Mouse (Mus musculus) urinary bladder, postnatal 10 days (tissue): ENCODE results near the gene Snrnp40.

Experiments
- DNase-seq: peaks from one replicate; pipeline ENCODE4 v3.0.0; 2022; ENCODE audit warnings: low spot score

The Snrnp40 gene

DNA sequence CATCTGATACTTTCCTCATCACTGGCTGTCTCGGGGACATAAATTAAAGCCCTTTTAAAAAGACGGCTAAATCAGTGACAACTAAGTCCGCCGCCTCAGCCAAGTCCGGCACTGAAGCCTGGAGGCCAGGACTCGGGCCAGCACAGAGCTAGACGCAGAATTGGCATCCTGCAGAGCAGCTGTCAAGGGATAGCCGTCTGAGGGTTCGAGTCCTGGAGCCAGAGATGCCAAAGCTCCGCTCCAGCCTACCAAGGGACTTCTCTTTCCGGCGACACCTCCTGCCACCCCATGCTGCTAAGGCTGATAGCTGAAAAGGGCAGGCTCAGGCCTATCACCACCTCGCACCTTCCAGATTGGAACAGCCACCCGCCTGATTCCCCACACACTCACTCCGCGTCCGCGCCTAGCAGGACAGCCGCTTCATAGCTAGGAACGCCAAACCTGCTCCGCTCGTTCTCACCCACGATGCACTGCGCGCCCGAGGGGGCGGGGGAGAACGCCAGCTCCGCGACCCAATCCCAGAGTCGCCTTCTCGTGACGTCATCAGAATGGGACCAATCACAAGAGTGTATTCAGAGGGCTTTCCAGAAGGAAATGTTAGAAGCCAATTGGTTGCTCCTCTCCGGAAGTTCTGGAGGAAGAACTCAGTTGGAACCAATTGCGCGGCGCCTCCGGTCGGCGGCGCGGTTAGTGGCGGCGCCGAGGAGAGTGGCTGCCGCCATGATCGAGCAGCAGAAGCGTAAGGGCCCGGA, at the start of gene Snrnp40, which contains the start of gene Zcchc17:
TSS of gene Snrnp40 (plus strand) at position 647 of the 752 bp plus-strand sequence.
TSS of gene Zcchc17 (minus strand) at position 458 of the 752 bp plus-strand sequence.
- DNase-seq, result peak; percentile 98

DNA sequence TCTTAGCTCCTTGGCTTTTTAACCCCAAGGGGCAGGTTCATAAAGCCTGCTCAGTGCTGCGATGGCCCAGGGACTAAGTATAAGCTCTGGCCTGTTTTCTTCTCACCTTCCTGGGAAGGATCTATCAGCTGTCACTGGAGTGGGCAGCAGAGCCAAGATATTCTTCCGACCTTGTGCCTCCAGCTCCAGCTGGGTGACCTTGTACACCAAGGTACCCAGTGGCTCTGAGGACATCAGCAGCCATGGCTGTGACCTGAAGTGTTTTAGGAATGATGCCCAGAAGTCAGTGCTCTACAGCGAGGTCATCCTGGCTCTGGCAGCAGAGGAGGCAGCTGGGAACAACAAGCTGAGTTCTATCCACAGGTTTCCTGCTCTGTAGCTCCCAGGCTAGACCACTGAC, 47.4 kb upstream of the Snrnp40 start:
- no peak for DNase-seq

DNA sequence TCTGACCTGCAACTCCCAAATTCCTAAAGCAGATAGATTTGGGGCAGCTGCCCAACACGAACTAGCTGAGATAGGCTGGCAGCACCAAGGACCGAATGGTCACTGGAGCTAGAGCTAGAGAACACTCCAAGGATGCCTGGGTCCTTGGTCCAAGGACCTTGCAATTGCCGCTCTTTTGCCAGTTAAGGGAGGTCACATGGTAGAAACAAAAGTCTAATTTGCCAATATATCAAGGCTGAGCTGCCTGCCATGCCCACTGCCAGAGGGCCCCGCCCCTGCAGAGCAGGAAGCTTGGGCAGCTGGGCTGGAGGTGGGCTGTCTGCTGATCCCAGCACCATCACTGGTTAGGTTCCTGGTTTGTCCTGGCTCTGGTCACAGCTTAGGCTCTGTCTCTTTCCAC, 46.4 kb upstream of the Snrnp40 start:
- DNase-seq, result no peak

DNA sequence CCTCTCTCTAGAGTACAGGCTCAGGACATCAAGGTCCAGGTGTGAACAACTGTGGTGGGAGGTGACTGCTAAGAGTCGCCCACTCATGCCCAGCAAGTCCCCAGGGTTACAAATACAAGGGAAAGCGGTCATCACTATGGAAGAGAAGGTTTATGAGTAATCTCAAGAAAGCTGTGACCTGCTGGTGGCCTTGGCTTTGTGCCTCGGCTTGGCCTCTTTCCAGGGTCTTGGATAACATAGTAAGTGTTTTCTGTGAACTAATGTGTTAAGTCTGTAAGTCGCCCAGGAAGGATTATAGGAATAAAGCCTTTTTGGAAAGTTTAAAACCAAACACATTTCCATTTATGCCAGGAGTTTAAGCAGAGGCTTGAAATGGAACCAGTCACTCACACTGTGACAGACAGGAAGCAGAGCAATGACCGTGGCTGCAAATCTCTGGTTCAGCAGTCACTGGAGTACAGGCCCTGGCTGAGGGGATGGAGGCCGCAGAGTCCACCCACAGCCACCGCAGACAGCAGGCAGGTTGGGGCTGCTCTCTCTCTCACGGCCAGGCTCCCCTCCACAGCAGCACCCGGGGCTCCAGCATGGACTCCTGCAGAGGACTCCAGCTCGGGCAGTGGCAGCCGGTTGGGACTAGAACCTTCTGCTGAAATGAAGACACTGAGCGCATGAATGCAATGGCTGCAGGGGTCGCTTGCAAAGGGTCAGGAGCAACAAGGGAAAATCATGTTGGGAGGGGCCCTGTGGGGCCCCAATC, 44.0 kb upstream of the Snrnp40 start:
- DNase-seq, result no peak

DNA sequence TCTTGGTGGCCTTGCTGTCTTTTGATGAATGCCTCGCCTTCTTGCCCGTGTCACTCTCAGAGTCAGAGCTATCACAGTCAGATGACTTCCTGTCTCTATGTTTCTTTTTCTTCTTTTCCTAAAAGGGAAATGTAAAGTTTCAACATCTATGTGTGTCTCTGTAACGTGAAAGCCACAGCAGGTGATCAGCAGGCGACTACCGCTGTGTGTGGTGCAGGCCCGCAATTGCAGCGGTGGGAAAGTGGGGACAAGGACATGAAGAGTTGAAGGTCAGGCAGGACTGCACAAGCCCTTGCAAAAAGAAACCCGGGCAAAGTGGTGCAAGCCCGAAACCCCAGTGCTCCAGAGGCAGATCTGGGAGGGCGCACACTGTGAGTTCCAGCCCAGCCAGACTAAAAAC, 43.2 kb upstream of the Snrnp40 start:
- no peak for DNase-seq

DNA sequence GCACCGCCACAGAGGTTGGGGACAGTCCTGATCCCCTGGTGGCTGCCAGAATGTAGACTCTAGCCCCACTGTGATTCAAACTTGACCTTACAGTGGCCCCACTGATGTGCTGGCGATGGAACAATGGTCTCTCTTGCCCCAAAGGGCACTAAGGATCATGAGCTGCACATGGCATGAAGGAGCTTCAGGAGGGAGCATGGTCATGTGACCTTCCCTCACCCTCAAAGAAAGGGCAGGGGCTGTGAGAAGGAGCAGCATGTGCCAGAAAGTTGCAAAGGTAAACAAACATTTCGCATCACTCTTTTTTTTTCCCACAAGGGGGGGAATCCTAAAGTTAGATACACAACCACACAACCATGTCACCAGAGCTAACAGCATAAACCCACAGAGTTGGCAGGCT, 41.8 kb upstream of the Snrnp40 start:
- DNase-seq, result no peak

DNA sequence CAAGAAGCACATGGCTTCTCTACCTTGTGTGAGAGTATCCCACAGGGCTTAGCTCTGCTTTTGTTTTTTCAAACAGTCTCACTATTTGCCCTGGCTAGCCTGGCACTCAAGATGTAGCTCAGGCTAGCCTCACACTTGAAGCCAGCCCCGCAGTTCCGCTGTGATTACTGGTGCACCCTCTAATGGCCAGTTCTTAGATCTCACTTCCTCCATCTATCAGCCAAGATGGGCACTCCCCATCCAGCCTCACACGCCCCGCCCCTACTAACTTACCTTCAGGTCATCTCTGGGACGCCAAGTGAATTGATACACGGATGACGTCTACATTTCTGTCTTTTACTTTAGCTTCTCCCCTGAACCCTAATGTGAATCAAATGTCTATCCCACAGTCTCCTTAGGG, 40.4 kb upstream of the Snrnp40 start:
- DNase-seq, result no peak

DNA sequence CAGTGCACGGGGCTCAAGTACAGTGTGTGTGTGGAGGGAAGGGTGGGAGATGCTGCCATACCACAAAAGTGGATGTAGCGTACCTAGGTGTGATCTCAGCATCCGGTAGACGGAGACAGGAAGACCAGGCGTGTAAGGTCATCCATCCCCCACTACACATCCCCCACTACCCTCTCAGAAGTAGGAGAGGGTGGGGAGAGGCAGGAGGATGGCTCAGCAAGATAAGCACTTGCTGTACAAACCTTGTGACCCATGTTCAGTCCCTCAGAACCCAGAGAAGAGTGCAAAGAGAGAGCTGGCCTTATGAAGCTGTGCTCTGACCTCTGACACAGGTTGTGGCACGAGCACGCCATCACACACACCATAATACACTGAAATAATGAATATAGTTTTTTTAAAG, 38.3 kb upstream of the Snrnp40 start:
- DNase-seq, result no peak

DNA sequence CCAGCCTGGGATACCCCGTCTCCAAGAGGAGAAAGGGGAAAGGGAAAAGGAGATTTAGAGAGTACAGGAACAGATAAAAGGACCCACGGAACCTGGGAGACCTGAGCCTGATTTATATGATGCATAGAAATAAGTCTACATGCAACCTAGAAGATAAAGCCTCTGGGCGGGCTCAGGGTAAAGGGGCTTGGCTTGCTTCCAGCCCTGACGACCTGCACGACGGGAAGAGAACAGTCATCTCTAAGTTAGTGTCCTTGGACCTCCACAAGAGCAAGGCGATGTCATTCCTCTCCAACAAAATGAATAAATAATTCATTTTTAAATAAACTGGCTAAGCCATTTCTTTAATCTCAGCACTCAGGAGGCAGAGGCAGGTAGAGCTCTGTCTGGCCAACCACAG, 37.4 kb upstream of the Snrnp40 start:
- no peak for DNase-seq

DNA sequence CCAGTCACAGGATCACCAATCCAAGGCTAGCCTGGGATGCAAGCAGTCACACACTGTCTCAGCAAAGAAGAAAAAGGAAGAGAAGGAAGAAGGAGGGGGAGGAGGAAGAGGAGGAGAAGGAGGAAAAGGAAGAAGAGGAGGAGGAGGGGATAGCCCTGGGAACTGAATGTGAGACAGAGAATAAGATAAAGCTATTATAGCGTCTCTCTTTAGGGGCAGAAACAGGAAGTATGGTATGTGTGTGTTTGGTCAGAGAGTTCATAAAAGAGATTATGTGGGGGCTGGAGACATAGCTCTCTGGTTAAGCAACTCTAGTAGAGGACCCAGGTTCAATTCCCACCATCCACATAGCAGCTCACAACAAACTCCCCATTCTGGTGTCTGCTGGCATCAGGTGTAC, 36.8 kb upstream of the Snrnp40 start:
- no peak for DNase-seq

DNA sequence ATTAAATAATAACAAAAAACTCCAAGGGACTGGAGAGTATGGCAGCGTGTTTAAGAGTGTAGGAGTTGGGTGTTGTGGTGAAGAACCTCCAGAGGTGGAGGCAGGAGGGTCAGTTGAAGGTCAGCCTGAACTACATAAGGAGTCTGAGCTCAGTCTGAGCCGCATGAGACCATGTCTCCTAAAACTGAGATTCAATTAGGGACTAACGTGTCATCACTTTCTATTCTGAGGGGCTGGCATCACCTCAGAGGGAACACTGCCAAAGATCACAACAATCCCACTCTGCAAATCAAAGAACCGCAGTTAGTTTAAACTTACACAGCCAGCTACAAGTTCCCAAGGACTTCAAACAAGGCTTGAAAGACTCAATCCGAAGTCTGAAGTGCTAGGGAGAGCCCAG, 36.3 kb upstream of the Snrnp40 start:
- DNase-seq, result no peak

DNA sequence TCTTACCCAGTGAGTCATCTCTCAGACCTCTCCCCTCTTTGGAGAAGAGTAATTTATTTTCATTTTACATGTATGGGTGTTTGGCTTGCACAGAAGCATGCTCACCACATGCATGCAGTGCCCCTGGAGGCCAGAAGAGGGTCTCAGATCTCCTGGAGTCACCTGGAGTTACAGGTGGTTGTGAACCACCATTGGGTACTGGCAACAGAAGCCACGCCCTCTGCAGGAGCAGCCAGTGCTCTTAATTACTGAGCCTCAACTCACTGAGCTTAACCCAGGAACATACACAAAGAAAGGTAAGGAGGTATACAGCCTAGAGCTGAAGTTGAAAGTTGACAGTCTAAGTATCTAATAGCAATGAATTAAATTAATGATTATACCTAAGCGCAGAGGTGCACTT, 34.5 kb upstream of the Snrnp40 start:
- DNase-seq, result no peak

DNA sequence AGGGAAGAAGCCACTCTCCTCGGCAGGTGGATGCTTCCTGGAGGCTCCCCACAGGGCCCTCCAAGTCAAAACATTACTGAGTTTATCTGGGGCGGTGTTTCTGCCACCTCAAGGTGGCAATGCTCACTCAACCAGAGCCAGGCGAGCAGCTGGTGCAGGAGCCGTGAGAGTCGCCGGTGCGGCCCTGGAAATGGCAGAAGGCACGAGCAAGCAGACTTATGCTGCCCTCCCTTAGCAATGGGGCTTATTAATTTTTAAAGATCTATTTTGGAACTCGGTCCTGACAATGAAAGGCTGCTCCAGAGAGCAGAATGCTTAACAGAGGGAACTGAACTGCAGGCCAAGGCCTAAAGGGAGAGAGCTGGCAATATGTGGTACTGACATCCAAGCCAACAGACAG, 32.6 kb upstream of the Snrnp40 start:
- no peak for DNase-seq

DNA sequence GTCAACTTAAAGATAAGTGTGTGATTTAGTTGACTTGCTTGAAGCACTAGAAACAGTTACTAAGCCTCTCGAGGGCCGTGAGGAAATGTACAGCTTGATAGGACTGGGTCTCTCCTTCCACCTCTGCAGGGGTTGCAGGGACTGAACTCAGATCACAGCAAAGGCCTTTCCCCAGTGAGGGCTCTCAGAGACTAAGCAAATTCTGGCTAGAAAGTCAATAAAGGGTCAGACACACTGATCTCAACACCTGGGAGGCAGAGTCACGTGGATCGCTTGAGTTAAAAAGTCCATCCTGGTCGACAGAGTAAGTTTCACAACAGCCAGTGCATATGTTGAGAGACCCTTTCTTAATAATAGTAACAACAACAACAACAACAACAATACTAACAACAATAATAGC, 24.1 kb upstream of the Snrnp40 start:
- no peak for DNase-seq

DNA sequence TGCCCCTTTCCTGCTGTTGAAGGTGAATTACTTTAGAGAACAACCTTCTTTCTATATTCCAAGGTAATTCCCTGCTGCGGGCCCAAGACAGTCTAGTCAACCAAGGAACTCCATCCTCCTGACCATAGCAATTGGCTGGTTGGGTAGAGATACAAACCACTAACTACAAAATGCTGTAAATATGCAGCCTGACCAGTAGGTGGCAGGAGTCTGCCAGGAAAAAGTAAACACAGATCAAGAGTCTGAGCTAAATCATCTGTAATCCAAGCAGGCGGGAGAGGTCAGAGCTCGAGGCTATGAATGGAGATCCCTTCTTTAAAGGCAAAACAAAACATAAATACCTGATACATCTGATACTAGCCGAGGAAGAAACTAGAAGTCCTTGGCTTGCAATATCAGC, 18.2 kb upstream of the Snrnp40 start:
- no peak for DNase-seq

DNA sequence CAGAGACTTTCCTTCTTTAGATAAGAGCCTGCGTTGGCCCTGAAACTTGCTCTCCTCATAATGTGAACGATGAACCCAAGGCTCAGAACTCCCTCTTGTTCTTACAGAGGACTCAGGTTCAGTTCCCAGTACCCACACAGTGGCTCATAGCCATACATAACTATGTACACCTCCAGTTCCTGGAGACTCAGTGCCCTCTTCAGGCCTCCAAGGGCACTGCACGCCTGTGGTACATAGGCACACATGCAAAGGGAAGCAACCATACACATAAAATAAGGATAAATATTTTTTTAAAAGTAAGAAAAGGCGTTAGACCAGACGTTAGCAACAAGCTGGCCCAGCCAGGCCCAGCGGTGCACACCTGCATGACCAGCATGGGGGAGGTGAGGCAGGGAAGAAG, 10.3 kb upstream of the Snrnp40 start:
- DNase-seq, result no peak

DNA sequence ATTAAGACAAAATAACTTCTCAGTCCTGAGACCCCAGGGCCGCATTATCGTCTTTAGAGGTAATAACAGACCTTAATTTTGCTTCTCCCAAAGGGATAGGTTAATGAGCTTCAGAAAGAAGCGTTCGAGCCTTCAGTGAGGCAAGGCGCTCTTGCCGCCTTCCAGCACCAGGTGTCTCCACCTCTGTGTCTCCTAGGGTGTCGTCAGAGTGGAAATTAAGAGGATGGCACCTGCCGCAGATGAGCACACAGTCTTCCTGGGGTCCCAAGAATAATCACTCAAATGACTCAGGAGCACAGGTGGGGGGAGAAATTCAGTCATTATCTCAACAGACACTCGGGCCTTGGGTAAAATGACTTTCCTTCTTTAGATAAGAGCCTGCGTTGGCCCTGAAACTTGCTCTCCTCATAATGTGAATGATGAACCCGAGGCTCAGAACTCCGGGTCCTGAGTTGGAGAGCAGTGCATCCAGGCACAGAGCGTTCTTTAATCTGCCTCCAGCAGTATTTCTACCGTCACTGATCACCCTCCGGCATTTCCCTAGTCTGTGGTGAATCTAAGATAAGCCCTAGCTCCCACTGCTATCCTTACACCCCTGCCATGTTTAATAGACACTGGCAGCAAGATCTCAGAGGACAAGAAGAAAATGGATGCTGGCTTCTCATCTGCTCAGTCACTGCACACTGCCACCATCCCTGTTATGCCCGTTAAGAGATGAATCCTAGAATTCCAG, 9.1 kb upstream of the Snrnp40 start:
- DNase-seq, result no peak

DNA sequence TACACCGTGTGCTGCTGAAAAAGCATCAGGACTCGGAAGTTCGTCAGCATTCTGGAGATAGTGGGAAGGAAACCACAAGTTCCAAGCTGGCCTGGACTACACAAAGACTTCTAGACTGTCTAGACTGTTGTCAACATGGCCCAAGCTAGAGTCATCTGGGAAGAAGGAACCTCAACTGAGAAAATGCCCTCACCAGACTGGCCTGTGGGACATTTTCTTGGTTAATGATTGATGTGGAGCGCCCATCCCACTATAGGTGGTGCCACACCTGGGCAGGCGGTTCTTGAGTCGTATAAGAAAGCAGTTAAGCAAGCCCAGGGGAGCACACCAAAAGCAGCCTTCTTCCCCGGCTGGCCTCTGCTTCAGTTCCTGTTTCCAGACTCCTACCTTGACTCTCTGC, 7.3 kb upstream of the Snrnp40 start:
- DNase-seq, result no peak

DNA sequence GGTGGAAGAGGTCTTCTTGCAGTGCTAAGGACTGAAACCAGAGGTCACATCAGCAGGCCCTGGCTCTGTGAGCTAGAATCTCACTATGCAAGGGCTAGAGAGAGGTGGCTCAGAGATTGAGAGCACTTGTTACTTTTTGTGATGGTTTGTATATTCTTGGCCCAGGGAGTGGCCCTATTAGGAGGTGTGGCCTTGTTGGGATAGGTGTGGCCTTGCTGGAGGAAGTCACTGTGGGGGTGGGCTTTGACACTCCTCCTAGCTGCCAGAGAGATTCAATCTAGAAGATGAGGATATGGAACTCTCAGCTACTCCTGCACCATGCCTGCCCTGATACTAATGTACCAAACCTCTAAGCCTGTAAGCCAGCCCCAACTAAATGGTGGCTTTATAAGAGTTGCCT, 2.0 kb upstream of the Snrnp40 start:
- no peak for DNase-seq

DNA sequence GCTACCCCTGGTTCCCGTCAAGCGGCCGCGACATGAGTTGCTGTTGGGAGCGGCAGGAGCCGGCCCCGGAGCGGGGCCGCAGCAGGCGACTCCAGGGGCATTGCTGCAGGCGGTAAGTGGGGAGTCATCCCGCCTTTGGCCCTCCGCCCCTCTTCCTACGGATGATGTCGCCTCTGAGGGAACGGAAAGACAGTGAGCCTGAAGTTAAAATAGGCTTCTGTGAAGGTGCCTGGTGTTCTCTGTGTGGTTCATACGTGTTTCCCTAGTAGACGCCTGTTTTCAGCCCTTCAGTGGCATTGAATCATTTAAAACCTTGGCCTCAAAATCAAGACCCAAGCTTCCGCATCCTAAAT, 282 bp downstream of the Snrnp40 start:
- DNase-seq, result no peak

DNA sequence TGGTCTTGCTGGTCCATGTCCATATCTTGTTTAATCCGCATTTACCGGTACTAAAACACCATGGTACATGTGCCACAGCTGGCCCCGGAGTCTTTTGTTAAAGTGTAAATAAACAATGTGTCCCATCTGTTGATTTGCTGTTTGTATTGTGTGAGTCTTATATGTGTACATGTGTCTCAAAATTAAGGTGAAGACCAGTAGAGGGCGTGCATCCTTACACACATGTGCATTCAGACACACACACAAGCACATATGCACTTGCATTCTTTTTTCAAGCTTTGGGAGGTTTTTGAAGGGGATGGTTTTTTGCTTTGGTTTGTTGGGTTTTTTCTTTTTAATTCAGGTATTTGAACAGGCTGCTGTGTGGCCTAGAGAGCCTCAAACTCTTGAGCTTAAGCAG, 16.7 kb downstream of the Snrnp40 start:
- DNase-seq, result no peak

DNA sequence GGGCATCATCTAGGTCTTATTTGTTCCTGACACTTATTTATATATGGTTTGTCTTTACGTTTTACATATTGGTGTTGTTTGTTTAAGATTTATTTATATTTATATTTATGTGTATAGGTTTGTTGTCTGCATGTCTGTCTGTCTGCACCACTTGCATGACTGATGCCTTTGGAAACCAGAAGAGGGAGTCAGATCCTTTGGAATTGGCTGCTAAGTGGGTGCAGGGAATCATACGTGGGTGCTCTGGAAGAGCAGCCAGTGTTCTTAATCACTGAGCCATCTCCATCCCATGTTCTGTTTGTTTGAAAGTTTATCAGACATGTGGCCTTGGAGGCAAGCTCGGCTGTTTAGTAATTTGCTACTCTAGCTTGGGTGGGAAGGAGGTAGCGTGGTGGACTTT, 17.6 kb downstream of the Snrnp40 start:
- DNase-seq, result no peak

DNA sequence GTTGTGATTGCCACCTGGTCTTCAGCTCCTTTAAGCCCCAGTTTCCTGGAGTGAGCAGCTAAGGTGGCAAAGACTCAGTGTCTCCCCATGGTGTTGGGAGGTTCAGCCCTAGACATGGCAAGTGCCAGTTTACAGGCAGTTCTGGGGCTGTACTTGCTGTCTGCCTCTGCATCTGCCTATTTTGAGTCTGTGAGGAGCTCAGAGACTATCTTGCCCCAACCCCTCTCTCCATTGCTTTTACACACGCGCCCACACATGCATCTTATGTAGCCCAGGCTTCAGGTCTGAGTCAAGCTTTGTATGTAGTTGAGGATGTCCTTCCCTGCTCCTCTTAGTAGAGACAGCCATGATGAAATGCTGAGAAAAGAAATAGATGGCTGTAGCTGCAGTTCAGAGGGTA, 19.2 kb downstream of the Snrnp40 start:
- no peak for DNase-seq
